8 mouse cellular contexts compared by ENCODE assay signal in genomic region chr11:99024468-99025134, GRCm38 (mm10). TPM values are rescaled to one million over a fixed set of nuclear protein-coding genes. Genes with fewer than 3 reads are reported as not detected.
DNase-seq lines count a peak whose midpoint lies in the region; ATAC-seq and TF ChIP-seq lines count a peak whose summit lies in the region.

No protein-coding gene starts in this region.

- no peak overlapping the region for H3K9ac ChIP-seq in lung, postnatal 0 days (replicated peaks; ENCODE audit: low read depth)
- H3K9ac ChIP-seq in limb, embryonic 11.5 days (ENCODE audit: low read length): peak overlapping the region; percentile 44

- H3K4me1 ChIP-seq in lung, postnatal 0 days (ENCODE audit: insufficient read depth, low read depth, low read length): 0 out of 2 replicates have a peak, but pooled peaks cover 4% of the 10 kb centered on the region
- H3K4me1 ChIP-seq in erythroblast, embryonic 14.5 days (ENCODE audit: control insufficient read depth): peaks cover 40% of the 10 kb centered on the region
- peaks cover 6% of the 10 kb centered on the region; the same call in 1 of the 2 replicates for H3K4me1 ChIP-seq in limb, embryonic 11.5 days (ENCODE audit: control insufficient read depth, insufficient read depth, low read length)
- peaks cover 10% of the 10 kb centered on the region for H3K4me1 ChIP-seq in olfactory bulb, adult 2 months (ENCODE audit: control insufficient read depth, insufficient read depth, low read length)

- peak overlapping the region; percentile 62 for H3K4me2 ChIP-seq in lung, postnatal 0 days (replicated peaks; ENCODE audit: low read depth, low read length)
- peak overlapping the region; percentile 40 for H3K4me2 ChIP-seq in limb, embryonic 11.5 days (ENCODE audit: low read depth, severe bottlenecking)

- H3K27ac ChIP-seq in lung, postnatal 0 days (ENCODE audit: low read length): no peak overlapping the region
- no peak overlapping the region for H3K27ac ChIP-seq in limb, embryonic 11.5 days (replicated peaks; ENCODE audit: low read depth, low read length)
- H3K27ac ChIP-seq in olfactory bulb, adult 2 months (ENCODE audit: insufficient read depth, low read depth, low read length): no peak overlapping the region; the same call in 1 of the 2 replicates

- H3K9me3 ChIP-seq in lung, postnatal 0 days (ENCODE audit: low read length): no peaks in the 10 kb centered on the region
- no peaks in the 10 kb centered on the region for H3K9me3 ChIP-seq in erythroblast, embryonic 14.5 days (ENCODE audit: control insufficient read depth, low read length)
- no peaks in the 10 kb centered on the region for H3K9me3 ChIP-seq in limb, embryonic 11.5 days (ENCODE audit: control insufficient read depth, low read length)

- H3K27me3 ChIP-seq in lung, postnatal 0 days (replicated peaks; ENCODE audit: insufficient read depth, low read length): no peaks in the 10 kb centered on the region
- H3K27me3 ChIP-seq in erythroblast, embryonic 14.5 days (ENCODE audit: control insufficient read depth): no peaks in the 10 kb centered on the region
- no peaks in the 10 kb centered on the region for H3K27me3 ChIP-seq in limb, embryonic 11.5 days (ENCODE audit: control insufficient read depth, insufficient read depth, low read length)

- TF ChIP-seq POLR2A in olfactory bulb, adult 2 months (IDR thresholded peaks at IDR 0.05; ENCODE audit: insufficient read depth, low read depth, low read length): no peak

- 0 out of 2 replicates have a peak, but pooled peaks have one; percentile 0 for ATAC-seq in lung, postnatal 0 days
- peak; percentile 22; the same call in 1 of the 2 replicates for ATAC-seq in limb, embryonic 11.5 days (ENCODE audit: insufficient number of reproducible peaks, low FRiP score, low TSS enrichment, low read depth)
- no peak for ATAC-seq in granulocyte monocyte progenitor cell, adult 5-6 weeks (replicated peaks; ENCODE audit: poor library complexity, severe bottlenecking)

- DNase-seq in lung, postnatal 0 days (ENCODE audit: low spot score): peak; percentile 12
- DNase-seq in lung, postnatal 10 days: no peak
- no peak for DNase-seq in limb, embryonic 11.5 days (ENCODE audit: low spot score)
- no peak for DNase-seq in layer of hippocampus, postnatal 25 days (ENCODE audit: extremely low spot score in 1 of 2, low spot score in 1 of 2)
- no peak for DNase-seq in cerebellum, adult 8-10 months

- WGBS in lung, postnatal 0 days: 19% methylated on average over 18 of the region's 18 CpGs
- 56% methylated on average over 18 of the region's 18 CpGs for WGBS in limb, embryonic 11.5 days
- WGBS in olfactory bulb, adult 2 months: 27% methylated on average over 18 of the region's 18 CpGs

- TF ChIP-seq EP300 in lung, postnatal 0 days (IDR thresholded peaks at IDR 0.05): no peak

- peak overlapping the region; percentile 79 for H3K4me3 ChIP-seq in lung, postnatal 0 days (ENCODE audit: low read depth, low read length)
- H3K4me3 ChIP-seq in erythroblast, embryonic 14.5 days (replicated peaks): peak overlapping the region; percentile 68
- H3K4me3 ChIP-seq in limb, embryonic 11.5 days (ENCODE audit: low read depth, low read length): peak overlapping the region; percentile 20
- peak overlapping the region; percentile 47 for H3K4me3 ChIP-seq in olfactory bulb, adult 2 months (ENCODE audit: insufficient read depth, low read depth, low read length)

- TF ChIP-seq CTCF in lung, postnatal 0 days (IDR thresholded peaks at IDR 0.05): no peak
- no peak for TF ChIP-seq CTCF in olfactory bulb, adult 2 months (IDR thresholded peaks at IDR 0.05; ENCODE audit: insufficient read depth, low read depth, low read length)

- H3K36me3 ChIP-seq in lung, postnatal 0 days (ENCODE audit: insufficient read depth, low read length): no peaks in the 10 kb centered on the region
- H3K36me3 ChIP-seq in erythroblast, embryonic 14.5 days (ENCODE audit: control insufficient read depth): peaks cover 40% of the 10 kb centered on the region
- peaks cover 17% of the 10 kb centered on the region for H3K36me3 ChIP-seq in limb, embryonic 11.5 days (ENCODE audit: control insufficient read depth, insufficient read depth, low read length)

RNA-seq across cellular contexts. Expression of gene Top2a, which starts 0.6 kb away (rescaled TPM):
- 11.1 and 16.9 TPM in 2 replicates for polyA plus RNA-seq in lung, postnatal 0 days (2015; fragmentation: Nextera tagmentation; extraction: Ambion mirVana)
- polyA plus RNA-seq in erythroblast, embryonic 14.5 days (2012): 5.6 and 7.1 TPM in 2 replicates
- 422 and 448 TPM in 2 replicates for polyA plus RNA-seq in limb, embryonic 11.5 days (2014; fragmentation: Nextera tagmentation; extraction: Ambion mirVana)
- 288 TPM in 1 of 2 replicates, not detected in the other for polyA plus RNA-seq in olfactory bulb, adult 2 months (2012; ENCODE audit: insufficient read depth, insufficient read length, low replicate concordance, missing spikeins)
- total RNA-seq in granulocyte monocyte progenitor cell, adult 5-6 weeks (2014; fragmentation: Nextera tagmentation): 216 and 220 TPM in 2 replicates
- total RNA-seq in granulocyte monocyte progenitor cell, adult 5-6 weeks (2017): 674 and 681 TPM in 2 replicates
- total RNA-seq in layer of hippocampus, postnatal 25 days (2021): 1 to 10 TPM; 2.5 to 4.5 TPM

RNA-seq across cellular contexts. Expression of gene Igfbp4, which starts 16.4 kb away (rescaled TPM):
- 416 and 433 TPM in 2 replicates for polyA plus RNA-seq in lung, postnatal 0 days (2015; fragmentation: Nextera tagmentation; extraction: Ambion mirVana)
- polyA plus RNA-seq in erythroblast, embryonic 14.5 days (2012): 2.0 and 2.9 TPM in 2 replicates
- 799 and 884 TPM in 2 replicates for polyA plus RNA-seq in limb, embryonic 11.5 days (2014; fragmentation: Nextera tagmentation; extraction: Ambion mirVana)
- polyA plus RNA-seq in olfactory bulb, adult 2 months (2012; ENCODE audit: insufficient read depth, insufficient read length, low replicate concordance, missing spikeins): not detected in 2 replicates
- 236 and 288 TPM in 2 replicates for total RNA-seq in granulocyte monocyte progenitor cell, adult 5-6 weeks (2014; fragmentation: Nextera tagmentation)
- 279 and 410 TPM in 2 replicates for total RNA-seq in granulocyte monocyte progenitor cell, adult 5-6 weeks (2017)
- total RNA-seq in layer of hippocampus, postnatal 25 days (2021): 10 to 100 TPM; 86.1 to 94.9 TPM

RNA-seq across cellular contexts. Expression of gene Gjd3, which starts 41.8 kb away (rescaled TPM):
- polyA plus RNA-seq in lung, postnatal 0 days (2015; fragmentation: Nextera tagmentation; extraction: Ambion mirVana): 0.56 and 1.0 TPM in 2 replicates
- not detected in 2 replicates for polyA plus RNA-seq in erythroblast, embryonic 14.5 days (2012)
- 0.40 TPM in 1 of 2 replicates, not detected in the other for polyA plus RNA-seq in limb, embryonic 11.5 days (2014; fragmentation: Nextera tagmentation; extraction: Ambion mirVana)
- polyA plus RNA-seq in olfactory bulb, adult 2 months (2012; ENCODE audit: insufficient read depth, insufficient read length, low replicate concordance, missing spikeins): not detected in 2 replicates
- total RNA-seq in granulocyte monocyte progenitor cell, adult 5-6 weeks (2014; fragmentation: Nextera tagmentation): not detected in 2 replicates
- total RNA-seq in granulocyte monocyte progenitor cell, adult 5-6 weeks (2017): 1.8 TPM in 1 of 2 replicates, not detected in the other
- total RNA-seq in layer of hippocampus, postnatal 25 days (2021): 1 to 10 TPM; 1.5 to 2.3 TPM

Comparison
In these comparisons a context has a peak if more than half of its experiments do, and no peak if none do; other contexts are left out.
1. H3K4me3 ChIP-seq: peak in every context shown above with its lines; median percentile 79 in lung, postnatal 0 days; 68 in erythroblast, embryonic 14.5 days; 47 in olfactory bulb, adult 2 months; 20 in limb, embryonic 11.5 days.
2. RNA of gene Igfbp4, which starts 16.4 kb away (polyA plus RNA-seq): 799 to 884 TPM in limb, embryonic 11.5 days and 416 to 433 TPM in lung, postnatal 0 days; 2.0 to 2.9 TPM in erythroblast, embryonic 14.5 days and not detected in olfactory bulb, adult 2 months; every median in the first group is over 100 times any median in the second.